Mouse (Mus musculus): ENCODE measurements around the gene Kcnh1.

- TF ChIP-seq CTCF (IDR thresholded peaks at IDR 0.05; ENCODE audit: low read depth): no peak
- TF ChIP-seq EP300 (IDR thresholded peaks at IDR 0.05; ENCODE audit: low read depth): no peak
Measured at GRCm38 (mm10) chr1:192246836-192247235, 56.3 kb downstream of the Kcnh1 start.

All from heart, postnatal 0 days (tissue).